Mouse (Mus musculus): Measurements from ENCODE around the gene Map2k6. TPM values are rescaled to one million over a fixed set of nuclear protein-coding genes. Genes with fewer than 3 reads are reported as not detected.

Gene Map2k6
- total RNA-seq, 2 experiments from 2014 or later: 24.7 to 31.1 TPM

DNA sequence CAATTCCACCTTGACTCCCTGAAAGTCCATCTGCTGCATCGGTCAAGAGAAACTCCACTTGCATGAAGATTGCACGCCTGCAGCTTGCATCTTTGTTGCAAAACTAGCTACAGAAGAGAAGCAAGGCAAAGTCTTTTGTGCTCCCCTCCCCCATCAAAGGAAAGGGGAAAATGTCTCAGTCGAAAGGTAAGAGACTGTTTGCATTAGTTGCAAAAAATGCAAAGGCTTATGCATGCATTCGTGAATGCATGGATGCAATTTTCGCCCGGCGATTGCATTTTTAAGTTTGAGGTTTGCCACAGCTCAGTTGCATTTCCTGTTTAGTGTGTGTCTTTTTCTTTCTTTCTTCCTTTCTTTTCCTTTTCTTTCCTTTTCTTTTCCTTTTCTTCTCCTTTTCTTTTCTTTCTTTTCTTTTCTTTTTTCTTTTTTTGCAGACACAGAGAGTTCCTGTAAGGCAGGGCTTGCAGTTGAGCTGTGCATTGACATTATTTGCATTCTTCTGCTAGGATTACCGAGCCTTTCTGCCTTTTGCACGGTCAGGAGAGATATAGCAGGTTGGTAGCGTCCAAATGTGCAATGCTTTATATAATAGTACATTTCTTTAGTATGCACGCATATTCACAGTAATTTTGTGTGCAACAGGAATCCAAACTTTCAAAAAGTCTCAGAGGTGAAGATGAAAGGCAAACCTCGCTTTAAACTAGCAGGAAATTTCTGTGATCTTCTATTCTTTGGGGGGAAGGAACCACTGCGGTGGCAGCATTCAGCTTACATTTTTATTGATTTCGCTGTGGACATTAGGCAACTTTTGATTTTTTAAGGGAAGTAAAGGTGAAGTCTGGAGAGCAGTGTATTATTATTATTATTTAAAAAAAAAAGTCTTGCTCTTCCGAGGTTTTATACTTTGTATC lies 573 bp downstream of the Map2k6 start:
- intact Hi-C loops (cut with DNase I): no loop called here
- DNase-seq (ENCODE audit: low spot score in 2 of 2): no peak

DNA sequence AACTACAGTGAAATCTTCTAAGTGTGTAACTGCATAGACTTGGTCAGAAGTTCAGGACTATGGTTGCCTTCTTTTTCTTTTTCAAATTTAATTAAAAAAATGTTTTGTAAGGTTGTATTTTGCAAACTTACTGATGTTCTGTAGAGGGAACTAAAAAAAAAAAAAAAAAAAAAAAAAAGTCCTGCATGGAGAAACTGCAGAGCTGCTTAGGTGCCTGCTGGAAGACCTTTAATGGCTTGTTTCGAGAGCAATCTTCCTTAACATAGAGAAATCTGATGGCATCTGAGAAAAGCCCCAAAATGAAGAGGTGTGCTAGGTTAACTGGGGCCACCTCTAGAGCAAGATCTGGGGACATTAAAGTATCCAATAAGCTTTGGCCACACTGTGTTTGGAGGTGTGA lies 1.4 kb downstream of the Map2k6 start:
- no peak for DNase-seq (ENCODE audit: low spot score in 2 of 2)
- intact Hi-C loops (cut with DNase I): no loop called here

DNA sequence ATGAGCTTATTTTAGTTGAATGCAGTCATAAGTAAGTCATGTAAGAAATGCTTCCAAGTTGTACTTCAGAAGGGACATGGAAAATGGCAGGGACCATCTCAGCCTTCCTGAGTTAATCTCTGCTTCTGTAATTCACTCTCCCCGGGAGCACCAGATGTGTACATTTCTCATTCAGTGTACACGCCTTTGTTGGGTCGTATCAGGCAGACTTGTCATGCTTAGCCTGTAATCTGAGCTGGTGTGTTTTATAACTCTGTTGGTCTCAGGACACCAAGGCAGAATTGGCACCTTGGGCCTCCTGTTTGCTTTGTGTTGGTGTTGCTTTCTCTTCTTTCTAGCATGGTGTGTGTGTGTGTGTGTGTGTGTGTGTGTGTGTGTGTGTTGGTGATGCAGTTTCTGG lies 3.7 kb downstream of the Map2k6 start:
- DNase-seq (ENCODE audit: low spot score in 2 of 2): no peak
- intact Hi-C loops (cut with DNase I): no loop called here

DNA sequence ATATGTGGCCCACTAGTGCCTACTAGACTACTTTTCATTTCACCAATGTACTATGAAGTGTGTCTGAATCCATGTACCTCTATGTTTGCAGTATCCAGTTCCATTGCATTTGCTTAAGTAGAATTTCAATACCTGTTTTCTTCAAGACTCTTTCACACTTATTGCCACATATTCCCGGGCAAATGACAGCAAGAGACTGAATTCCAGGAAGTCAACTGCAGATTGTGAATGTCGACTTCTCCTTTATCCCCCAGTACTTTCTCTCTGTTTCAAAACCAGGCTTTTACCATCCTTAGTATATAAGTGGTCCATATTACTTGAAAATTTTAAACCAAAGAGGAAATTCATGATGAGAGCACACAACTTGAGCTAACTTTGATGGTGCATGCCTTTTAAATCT lies 4.7 kb downstream of the Map2k6 start:
- intact Hi-C loops (cut with DNase I): no loop called here
- no peak for DNase-seq (ENCODE audit: low spot score in 2 of 2)

DNA sequence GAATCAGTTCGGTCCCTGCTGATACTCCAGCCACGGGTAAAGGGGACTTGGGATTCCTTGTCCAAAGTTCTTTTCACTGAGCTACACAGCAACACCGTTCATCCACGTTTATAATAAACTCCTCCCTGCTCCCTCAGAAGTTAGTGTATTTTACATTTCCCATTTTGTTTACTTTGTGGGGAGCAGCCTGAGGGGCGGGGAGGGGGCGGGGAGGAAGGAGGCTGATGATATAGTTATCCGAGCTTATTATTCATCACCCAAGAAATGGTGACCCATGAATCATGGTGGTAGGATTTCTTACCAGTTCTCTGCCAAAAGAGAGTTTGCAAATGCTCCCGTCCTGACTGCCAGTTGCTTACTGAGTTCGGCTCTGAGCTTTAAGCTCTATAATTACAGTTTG lies 6.7 kb downstream of the Map2k6 start:
- DNase-seq (ENCODE audit: low spot score in 2 of 2): no peak
- intact Hi-C loops (cut with DNase I): no loop called here

DNA sequence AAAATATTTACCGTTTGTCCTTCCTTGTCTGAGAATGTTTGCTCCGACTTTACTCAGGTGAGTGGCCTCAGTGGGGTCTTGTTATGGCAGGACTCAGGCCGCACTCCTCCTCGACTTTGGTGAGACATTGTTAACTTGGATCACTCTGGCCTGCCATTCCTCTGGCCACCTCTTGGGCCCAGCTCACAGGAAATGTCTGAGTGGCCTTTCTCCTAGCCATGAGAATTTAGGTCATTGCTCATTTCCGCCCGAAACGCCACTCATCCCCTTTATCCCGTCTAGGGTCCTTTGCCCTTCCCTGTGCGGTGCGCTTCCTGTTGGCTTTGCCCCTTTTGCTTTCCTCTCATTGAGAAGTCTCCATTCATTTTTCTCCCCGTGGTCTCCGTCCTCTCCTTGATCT lies 10.2 kb downstream of the Map2k6 start:
- intact Hi-C loops (cut with DNase I): no loop called here
- DNase-seq (ENCODE audit: low spot score in 2 of 2): no peak

DNA sequence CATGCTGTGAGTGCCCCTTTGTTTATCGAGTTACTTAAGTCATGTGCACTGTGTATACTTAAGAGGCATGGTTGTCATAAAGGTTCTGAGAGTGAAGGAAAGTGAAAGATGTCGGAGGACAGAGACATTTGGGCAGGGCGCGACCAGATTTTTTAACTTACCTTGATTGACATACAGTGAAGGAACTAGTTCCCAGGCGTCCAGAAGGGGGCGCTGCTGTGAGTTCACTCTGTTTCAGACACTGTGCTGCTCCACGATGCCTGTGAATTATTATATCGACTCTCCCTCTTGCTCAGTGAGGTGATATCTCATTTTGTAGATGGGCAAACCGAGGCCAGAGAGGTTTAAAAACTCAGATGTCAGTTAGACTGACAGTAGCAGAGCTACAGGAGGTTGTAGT lies 10.9 kb downstream of the Map2k6 start:
- no peak for DNase-seq (ENCODE audit: low spot score in 2 of 2)
- intact Hi-C loops (cut with DNase I): no loop called here

DNA sequence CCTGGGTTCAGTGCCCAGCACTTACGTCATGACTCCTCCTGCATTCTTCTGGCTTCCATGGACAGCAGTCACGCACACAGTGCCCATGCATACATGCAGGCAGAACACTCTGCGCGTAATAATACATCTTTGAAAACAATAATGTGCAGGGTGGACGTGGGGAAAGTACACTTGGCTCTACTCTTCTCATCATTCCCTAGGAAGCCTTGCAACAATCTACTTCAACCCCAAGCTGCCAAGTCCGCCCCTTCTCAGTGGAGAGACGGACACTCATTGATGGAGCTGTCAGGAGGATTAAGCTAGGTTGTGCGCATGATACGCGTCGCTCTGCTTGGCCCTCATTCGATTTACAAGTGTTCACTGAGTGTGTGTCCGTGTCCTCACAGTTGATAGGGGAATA lies 12.7 kb downstream of the Map2k6 start:
- no peak for DNase-seq (ENCODE audit: low spot score in 2 of 2)
- intact Hi-C loops (cut with DNase I): no loop called here

DNA sequence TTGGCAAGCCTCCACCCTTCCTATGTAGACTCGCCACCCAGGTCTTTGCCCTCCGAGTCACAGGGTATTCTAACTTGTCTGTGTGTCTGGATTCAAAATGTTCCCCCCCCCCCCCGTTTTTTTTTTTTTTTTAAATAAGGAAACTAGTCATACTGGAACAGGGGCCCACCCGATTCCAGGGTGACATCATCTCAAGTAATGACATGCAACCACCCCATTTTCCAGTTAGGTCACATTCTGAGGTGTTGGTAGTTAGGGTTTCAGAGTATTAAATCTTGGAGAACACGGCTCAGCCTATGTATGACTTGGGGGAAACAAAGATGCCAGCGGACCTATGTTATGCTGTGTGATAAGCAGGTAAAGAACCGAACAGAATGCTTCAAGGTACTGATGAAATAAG lies 15.3 kb downstream of the Map2k6 start:
- no peak for DNase-seq (ENCODE audit: low spot score in 2 of 2)
- intact Hi-C loops (cut with DNase I): no loop called here

DNA sequence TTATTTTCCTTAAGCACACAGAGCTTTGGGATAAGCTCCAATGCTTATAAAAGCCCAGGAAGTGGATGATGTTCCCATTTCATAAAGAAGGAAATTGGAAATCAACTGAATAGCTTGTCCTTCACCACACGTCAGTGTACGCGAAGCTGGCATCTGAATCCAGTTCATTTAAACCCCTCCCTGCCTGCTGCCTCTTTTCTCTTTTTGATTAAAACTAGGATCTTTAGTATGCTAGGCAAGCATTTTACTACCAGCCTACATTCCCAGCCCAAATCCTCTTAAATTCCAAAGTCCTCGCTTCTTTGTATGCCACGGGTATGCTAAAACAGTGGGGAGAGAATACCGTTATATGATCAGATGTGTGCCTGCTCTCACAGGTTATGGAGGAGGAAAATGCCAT lies 17.8 kb downstream of the Map2k6 start:
- no peak for DNase-seq (ENCODE audit: low spot score in 2 of 2)
- intact Hi-C loops (cut with DNase I): no loop called here

DNA sequence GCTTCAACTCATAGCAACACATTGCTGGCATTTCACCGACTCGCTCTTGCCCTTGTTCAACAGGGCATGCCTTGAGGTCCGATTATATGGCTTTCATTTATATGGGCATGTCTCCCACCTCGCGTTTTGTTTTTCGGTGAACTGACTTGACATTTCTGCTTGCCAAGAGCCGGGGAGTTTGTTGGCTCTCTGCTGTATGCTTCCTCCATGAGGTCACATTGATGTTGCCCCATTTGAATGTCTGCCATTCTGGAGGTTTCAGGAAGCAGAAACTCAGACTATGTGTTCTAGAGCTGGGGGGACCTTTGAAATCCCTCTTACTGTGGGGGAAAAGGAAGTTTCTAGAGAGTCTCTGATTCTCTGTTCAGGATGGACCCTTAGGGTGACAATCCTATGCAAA lies 21.5 kb downstream of the Map2k6 start:
- intact Hi-C loops (cut with DNase I): no loop called here
- DNase-seq (ENCODE audit: low spot score in 2 of 2): no peak

DNA sequence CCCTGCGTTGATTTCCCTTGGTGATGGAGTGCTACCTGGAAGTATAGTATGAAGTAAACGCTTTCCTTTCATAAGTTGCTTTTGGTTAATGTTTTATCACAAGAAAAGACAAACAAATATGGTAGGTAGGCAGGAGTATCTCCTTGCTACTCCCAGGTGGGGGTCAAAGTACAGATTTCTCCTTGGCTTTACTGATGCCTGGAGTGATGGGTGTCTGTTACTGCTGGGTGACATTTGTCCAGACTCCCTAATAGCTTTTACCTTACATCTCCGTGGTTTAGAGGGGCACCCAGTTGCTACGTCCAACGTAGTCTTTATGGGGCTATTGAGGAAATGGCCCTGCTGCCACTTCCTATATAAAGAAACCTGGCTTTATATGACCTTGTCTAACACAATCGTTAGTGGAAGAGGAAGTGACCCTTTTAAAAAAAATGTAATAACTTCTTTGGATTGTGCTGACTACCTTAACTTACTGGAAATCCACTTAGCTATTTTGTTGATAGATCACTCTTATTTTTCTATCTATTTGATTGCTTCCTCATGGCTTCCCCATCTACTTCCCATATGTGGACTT lies 27.7 kb downstream of the Map2k6 start:
- DNase-seq (ENCODE audit: low spot score in 2 of 2): no peak
- intact Hi-C loops (cut with DNase I): no loop called here

DNA sequence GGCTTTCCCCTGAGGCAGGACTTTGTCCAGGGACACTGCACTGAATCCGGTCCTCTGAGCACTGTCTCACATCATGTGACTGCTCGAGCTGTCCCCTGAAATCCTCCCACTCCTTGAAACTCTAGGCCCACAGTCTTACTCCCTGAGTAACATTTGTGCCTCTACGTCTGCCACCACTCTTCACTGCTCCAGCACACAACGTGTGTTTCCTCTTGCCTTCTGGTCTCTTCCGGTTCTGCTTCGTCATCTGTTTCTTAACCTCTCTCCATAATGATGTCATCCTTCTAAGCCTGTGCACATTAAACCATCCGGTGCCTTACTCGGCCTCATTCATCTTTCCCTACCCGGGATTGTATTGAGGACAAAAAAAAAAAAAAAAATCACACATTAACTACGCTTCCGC lies 28.2 kb downstream of the Map2k6 start:
- DNase-seq (ENCODE audit: low spot score in 2 of 2): no peak
- intact Hi-C loops (cut with DNase I): no loop called here

DNA sequence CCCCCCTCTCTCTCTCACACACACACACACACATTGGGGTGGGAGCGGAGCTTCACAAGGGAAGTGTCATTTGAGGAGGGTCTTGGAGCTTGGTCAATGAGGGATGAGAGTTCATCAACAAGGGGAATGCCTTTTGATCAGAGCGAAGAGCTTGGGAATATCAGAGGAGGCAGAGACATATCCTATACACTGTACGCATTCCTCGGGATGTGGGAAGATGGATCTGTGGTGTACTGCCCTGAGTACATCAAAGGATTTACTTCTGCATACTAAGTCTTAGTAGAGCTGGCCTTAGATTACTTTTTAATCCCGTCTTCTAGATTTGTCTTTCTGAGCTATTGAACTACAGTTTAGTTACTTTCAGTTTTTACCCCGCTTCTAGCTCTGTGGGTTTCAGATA lies 30.1 kb downstream of the Map2k6 start:
- intact Hi-C loops (cut with DNase I): no loop called here
- no peak for DNase-seq (ENCODE audit: low spot score in 2 of 2)

DNA sequence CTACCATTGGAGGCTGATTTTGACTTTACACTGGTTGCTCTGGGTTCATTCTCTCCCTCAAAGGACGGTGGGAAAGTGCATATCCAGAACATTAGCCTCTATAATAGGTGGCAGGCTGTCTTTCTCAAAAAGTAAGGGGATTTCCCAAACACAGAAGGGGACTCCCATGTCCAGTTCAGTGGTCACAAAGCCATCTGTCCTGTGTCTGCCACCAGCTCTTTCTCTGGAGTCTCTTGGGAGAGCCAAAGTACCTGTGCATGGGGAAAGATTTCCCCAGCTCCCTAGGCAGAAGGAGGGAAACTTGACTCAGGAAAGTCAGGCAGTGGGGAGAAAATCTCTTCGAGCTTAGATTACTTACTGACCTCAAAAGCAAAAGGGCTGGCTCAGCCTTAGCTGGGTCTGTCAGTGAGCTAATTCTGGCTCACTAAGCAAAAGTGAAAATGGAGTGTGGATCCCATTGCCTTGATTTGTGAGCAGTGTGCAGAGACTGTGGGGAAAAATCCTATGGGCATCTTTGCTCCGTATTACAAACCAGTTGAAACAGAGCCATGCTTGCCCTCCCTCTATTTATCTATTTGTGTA lies 31.0 kb downstream of the Map2k6 start:
- intact Hi-C loops (cut with DNase I): no loop called here
- DNase-seq (ENCODE audit: low spot score in 2 of 2): no peak

DNA sequence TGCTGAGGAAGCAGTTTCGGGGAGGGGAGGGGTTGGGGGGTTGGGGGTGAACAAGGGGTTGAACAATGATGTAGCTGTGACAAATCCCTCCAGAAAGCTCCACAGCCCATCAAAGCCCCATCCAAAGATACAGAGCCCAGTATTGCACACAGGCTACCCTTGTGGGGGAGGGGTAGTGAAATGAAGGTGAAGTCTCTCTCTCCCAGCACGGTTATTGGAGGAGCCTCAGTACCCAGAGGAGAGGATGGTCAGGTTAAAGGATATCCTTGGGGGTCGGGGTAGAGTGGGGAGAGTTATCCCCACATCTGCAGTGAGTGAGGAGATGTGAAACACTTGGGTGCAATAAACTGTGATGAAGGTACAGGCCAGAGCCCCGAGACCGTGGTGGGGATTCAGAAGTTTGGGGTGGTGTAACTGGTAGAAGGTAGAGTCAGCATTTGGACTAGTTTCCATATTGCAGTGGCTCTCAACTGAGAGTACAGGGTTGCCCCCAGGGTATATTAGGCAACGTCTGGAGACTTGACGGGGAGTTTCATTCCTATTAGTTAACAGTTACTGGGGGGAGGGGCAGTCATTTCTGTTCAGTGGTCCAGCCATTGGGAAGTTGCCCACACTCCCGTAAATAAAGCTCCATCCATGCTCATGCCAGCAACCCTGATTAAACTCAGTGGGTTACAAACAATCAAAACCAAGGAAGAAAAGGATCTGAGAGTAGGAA lies 37.1 kb downstream of the Map2k6 start:
- no peak for DNase-seq (ENCODE audit: low spot score in 2 of 2)
- intact Hi-C loops (cut with DNase I): no loop called here

DNA sequence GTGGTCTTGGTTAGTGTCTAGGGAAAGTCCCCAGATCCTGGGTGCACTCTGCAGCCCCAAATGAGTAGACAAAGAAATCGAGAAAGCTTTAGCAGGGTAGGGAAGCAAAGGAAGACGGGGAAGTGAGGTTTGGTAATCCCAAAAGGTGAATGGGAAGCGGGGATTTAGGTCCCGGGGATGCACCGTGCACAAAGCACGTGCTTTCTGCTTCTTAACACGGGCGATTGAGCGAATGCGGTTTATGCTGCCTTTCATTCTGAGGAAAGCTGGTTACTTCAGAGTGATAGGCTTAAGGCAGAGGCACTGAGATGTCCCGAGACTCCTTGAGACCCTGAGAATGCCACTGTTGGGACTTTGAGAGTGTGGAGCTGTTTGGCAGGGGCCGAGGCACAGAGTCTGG lies 38.1 kb downstream of the Map2k6 start:
- intact Hi-C loops (cut with DNase I): no loop called here
- DNase-seq (ENCODE audit: low spot score in 2 of 2): no peak

DNA sequence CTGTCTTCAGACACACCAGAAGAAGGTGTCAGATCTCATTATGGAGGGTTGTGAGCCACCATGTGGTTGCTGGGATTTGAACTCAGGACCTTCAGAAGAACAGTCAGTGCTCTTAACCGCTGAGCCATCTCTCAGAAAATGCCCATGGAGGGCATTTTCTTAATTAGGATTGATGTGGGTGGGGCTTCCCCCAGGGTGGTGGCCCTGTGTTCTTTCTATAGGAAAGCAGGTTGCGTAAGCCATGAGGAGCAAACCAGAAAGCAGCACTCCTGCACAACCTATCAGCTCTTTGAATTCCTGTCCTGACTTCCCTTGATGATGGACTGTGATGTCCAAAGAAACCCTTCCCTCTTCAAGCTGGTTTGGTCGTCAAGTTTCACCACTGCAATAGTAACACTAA lies 39.2 kb downstream of the Map2k6 start:
- no peak for DNase-seq (ENCODE audit: low spot score in 2 of 2)
- intact Hi-C loops (cut with DNase I): no loop called here

DNA sequence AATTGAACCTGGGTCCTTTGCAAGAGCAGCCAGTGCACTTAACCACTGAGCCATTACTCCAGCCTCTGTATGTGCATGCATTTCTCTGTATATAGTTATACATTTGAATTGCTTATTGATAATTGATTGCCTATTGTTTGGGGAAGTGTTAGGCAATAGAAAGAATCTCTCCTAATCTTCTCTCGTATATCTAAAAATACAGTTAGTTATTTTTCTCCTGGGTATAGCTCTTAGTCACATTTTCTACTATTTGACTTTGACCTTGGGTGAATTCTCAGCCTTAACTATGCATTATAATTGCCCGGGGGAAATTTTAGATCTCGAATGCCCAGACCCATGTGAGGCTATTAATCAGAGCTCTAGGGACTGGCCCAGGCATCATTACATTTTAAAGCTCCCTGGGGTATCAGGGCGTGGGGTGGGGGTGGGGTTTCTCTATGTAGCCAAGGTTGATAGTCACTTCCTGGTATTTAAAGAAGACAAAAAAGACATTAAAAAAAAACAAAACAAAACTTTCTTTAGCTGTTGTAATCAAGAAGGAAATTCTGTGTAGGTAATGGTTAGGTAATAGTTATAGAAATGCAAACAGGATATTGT lies 39.9 kb downstream of the Map2k6 start:
- intact Hi-C loops (cut with DNase I): no loop called here
- DNase-seq (ENCODE audit: low spot score in 2 of 2): no peak

DNA sequence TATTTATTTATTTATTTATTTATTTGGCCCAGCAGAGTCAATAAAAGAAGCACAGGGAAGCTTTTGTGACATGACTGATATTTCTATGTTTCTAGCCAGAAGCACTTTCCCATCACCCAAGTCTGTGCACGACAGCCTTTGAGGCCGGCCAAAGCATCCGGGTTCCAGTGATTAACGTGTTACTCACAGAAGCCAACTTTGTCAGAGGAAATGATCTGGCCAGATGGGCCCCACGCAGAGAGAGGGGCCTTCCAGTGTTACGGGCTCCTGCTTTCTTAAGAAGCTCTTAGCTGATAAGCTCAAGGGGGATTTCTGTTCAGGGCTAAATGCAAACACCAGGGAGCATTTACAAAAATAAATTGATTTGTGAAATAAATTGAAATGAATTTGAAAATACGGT lies 40.4 kb downstream of the Map2k6 start:
- intact Hi-C loops (cut with DNase I): no loop called here
- no peak for DNase-seq (ENCODE audit: low spot score in 2 of 2)

Measured in left cerebral cortex, postnatal 36 days (tissue).